Mouse (Mus musculus): ENCODE measurements around the gene Stn1.

Gene Stn1

GRCm38 (mm10) chr19:47508771-47509281 lies 28.5 kb downstream of the Stn1 start:
- DNase-seq (ENCODE audit: low spot score): peak; percentile 72

- no peak for DNase-seq (ENCODE audit: low spot score)
Measured at GRCm38 (mm10) chr19:47508191-47508590, 29.1 kb downstream of the Stn1 start.

DNA sequence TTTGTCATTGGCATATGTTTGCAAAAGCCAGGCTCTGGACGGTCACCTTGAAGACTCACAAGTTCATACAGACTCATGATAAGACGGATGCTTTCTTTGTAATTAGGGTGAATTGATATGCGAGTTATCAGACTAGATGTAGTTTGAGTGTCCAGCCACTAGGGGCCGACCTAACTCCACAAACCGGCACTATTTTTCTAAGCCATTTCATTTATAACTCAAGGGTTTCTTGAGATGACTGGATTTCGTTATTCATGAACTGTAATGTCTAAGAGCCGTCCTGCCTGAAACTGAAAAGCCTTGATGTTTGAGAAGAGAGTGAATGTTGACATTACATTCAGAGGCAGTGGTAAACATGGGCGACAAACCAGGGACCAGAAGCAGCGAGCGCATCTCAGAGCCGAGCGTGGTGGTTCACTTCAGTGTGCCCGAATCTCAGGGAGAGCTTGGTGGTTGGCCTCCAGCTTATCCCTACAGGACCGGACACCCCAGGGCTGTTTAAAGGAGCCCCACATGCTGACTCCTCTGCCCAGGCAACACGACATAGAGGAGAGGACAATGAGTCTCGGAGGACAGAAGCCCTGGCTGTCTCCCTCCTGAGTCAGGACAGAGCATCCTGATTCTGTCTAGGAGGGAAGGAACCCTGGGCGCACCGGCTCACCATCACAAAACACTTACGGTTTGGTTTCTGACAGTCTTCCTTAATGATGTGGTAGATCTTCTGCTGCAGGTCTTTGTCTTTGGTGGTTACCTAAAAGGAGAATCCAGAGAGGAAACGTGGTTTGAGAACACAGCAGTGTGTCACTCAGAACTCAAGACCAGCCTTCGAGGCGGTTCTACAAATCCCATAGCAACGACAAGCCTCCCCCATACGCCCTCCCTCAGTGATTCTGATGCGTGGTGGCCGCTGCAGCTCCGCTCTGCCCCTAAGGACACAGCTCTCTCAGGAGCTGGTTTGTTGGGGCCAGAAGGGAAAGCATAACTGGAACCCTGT lies 29.9 kb downstream of the Stn1 start:
- DNase-seq (ENCODE audit: low spot score): peak; percentile 74

DNA sequence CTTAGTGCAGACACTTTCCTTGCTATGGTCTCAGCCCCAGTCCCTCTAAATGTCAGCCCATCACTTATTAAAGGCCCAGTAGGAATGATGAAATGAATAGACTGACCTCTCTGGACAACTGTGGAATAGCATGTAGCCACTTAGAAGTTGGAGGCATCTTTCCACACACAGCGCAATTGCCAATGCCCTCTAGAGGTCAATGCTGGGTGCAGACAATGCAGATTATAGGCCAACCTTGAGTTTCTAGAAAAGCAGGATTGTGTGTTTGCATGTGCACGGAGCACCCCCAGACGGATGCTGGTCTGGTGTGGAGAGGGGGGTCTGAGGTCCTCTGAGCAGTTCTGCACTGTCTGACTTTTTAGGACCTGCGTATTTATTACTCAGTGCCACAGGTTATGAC lies 33.7 kb downstream of the Stn1 start:
- DNase-seq (ENCODE audit: low spot score): peak; percentile 59

DNA sequence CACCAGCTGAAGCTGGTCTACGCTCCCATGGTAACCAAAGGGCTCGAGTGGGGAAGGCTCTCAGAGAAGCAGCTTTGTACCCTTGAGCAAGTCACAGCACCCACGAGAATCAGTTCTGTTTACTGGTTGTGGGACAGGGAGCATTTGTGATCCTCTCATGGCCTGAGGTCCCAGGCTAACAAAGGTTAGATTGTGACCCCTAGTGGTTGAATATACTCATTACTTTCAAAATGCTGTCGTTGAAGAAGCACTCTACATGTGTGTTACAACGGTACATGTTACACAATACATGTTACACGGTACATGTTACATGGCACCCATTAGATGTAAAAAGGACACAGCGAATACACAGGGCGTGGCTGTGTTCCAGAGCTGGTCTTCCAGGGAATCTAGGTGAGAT lies 34.7 kb downstream of the Stn1 start:
- peak; percentile 32 for DNase-seq (ENCODE audit: low spot score)

- DNase-seq (ENCODE audit: low spot score): no peak
Measured at GRCm38 (mm10) chr19:47500389-47501011, 36.8 kb downstream of the Stn1 start.

DNA sequence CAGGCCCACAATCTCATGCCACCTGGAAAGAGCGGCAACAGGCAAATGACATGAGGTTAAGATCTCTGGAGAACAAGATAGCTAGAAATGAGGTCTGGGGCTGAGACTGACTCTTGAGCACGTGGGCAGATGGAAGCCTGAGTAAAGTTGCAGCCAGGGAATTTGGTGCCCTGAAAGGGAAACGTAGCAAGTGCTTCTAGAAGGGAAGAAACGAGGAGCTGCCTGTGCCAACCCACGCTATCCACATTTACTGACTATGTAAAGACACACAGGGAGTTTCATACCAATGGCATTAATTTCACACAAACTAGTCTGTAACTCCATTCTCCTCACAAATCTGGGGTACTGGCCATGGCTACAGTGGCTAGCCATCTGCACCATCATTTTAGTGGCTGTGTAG lies 37.5 kb downstream of the Stn1 start:
- DNase-seq (ENCODE audit: low spot score): no peak

DNA sequence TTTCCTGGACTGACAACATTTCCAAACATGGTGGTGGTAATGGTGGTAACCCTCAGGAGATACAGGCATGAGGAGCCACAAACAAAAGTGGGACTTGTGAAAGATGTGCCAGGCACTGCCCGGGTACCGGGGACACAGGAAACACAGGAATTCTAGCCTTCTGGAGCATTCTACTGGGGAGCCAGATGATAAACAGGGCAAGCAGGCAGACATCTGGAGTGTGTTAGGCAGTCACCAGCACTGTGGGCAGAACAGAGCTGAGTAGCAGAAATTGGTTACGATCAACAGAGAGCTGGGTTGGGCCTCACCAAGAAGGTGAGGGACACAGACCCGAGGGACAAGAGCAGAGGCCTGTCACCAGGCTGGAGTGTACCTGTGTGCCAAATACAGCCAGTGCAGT lies 38.4 kb downstream of the Stn1 start:
- no peak for DNase-seq (ENCODE audit: low spot score)

GRCm38 (mm10) chr19:47497736-47498135 lies 39.6 kb downstream of the Stn1 start:
- no peak for DNase-seq (ENCODE audit: low spot score)

- no peak for DNase-seq (ENCODE audit: low spot score)
Measured at GRCm38 (mm10) chr19:47497313-47497712, 40.0 kb downstream of the Stn1 start.

GRCm38 (mm10) chr19:47493017-47493997 lies 44.0 kb downstream of the Stn1 start:
- DNase-seq (ENCODE audit: low spot score): no peak

- DNase-seq (ENCODE audit: low spot score): no peak
Measured at GRCm38 (mm10) chr19:47492422-47492821, 44.9 kb downstream of the Stn1 start.

- DNase-seq (ENCODE audit: low spot score): no peak
Measured at GRCm38 (mm10) chr19:47491853-47492252, 45.5 kb downstream of the Stn1 start.

DNA sequence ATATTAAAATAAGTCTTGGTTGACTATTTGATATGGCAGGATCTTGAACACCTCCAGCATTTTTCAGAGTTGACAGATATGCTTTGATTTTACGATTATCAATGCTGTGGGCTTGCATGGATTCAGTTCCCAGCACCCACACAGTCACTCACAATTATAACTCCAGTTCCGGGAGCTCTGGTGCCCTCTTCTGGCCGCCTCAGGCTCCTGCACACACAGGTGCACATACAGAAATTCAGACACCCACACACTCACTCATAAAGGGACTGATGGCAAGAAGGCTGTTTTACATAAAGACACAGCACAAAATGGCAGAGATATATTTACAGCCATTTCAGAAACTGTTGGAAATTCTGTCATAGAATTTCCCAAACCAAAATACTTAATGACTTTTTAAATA lies 48.1 kb downstream of the Stn1 start:
- no peak for DNase-seq (ENCODE audit: low spot score)

GRCm38 (mm10) chr19:47488250-47488649 lies 49.1 kb downstream of the Stn1 start:
- no peak for DNase-seq (ENCODE audit: low spot score)

- DNase-seq (ENCODE audit: low spot score): no peak
Measured at GRCm38 (mm10) chr19:47487572-47487971, 49.7 kb downstream of the Stn1 start.

DNA sequence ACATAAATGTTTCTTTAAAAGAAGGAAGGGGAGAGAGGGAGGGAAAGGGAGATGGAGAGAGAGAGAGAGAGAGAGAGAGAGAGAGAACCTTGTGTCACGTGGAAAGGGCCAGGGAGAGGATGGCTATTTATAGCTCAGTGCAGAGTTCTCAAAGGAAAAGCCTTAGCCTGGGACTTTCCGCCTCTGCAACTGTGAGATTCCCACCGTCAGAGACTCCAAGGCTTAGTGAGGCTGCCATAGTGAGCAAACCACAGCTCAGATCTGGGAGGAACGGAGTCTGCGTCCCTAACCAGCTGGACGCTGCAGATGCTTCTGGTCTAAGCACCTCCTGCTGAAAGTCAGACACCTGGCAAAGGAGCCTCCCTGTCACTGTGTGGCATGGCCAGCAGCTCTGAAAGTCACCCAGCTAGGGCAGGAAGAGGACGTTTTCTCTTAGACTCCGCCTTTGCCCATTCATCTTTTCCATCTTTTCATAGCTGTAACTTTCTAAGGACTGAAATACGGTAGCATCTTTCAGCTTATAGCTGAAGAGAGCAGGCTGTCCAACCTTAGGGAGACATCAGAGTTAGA lies 51.2 kb downstream of the Stn1 start:
- DNase-seq (ENCODE audit: low spot score): no peak

- no peak for DNase-seq (ENCODE audit: low spot score)
Measured at GRCm38 (mm10) chr19:47484110-47484509, 53.2 kb downstream of the Stn1 start.

DNA sequence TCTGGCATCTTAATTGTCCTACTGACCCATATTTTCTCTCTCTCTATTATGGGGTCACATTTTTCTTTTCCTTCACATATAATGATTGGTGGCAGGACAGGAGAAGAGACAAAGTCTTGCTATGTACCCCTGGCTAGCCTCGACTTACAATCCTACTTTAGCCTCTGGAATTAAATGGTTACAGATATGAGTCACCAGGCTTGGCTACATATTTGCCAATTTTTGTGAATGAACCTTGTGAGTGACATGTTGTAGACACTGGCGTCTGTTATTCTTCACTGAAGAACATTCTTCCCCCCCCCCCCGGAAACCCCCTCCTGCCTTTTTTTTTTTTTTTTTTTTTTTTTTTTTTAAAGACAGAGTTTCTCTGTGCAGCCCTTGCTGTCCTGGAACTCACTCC lies 54.0 kb downstream of the Stn1 start:
- no peak for DNase-seq (ENCODE audit: low spot score)

GRCm38 (mm10) chr19:47473453-47473852 lies 63.9 kb downstream of the Stn1 start:
- no peak for DNase-seq (ENCODE audit: low spot score)

- no peak for DNase-seq (ENCODE audit: low spot score)
Measured at GRCm38 (mm10) chr19:47472881-47473400, 64.4 kb downstream of the Stn1 start.
